14 mouse cellular contexts compared by ENCODE assay signal in genomic region chr2:165398164-165398785, GRCm38 (mm10). TPM values are rescaled to one million over a fixed set of nuclear protein-coding genes. Genes with fewer than 3 reads are reported as not detected.
A peak's percentile ranks its signal among the peaks of the same experiment; 100 is the strongest.
DNase-seq lines count a peak whose midpoint lies in the region; ATAC-seq and TF ChIP-seq lines count a peak whose summit lies in the region.
"Had no signal": no experiment of that assay in that cellular context is flagged by ENCODE, and none has a peak within 500 bp of the region (broad histone marks: within the 10 kb centered on the region; RNA-seq: fewer than 3 reads in every experiment).

No protein-coding gene starts in this region.

- no peaks in the 10 kb centered on the region for H3K27me3 ChIP-seq in forebrain, postnatal 0 days (ENCODE audit: insufficient read depth, low read length)
- H3K27me3 ChIP-seq in forebrain, embryonic 12.5 days: no peaks in the 10 kb centered on the region; the same call in 1 of the 2 replicates
- H3K27me3 ChIP-seq in E14TG2a.4 (ENCODE audit: insufficient read depth, low read length): peaks cover 16% of the 10 kb centered on the region
- peaks cover 2% of the 10 kb centered on the region; the same call in 1 of the 2 replicates for H3K27me3 ChIP-seq in hindbrain, embryonic 12.5 days
- H3K27me3 ChIP-seq: heart, embryonic 15.5 days; lung, embryonic 15.5 days had no signal

- no peaks in the 10 kb centered on the region for H3K4me1 ChIP-seq in forebrain, postnatal 0 days (ENCODE audit: insufficient read depth)
- H3K4me1 ChIP-seq in forebrain, embryonic 12.5 days: peaks cover 16% of the 10 kb centered on the region
- H3K4me1 ChIP-seq in E14TG2a.4 (replicated peaks; ENCODE audit: low read depth, low read length): peaks cover 60% of the 10 kb centered on the region
- peaks cover 23% of the 10 kb centered on the region for H3K4me1 ChIP-seq in hindbrain, embryonic 12.5 days

- H3K36me3 ChIP-seq in forebrain, postnatal 0 days (ENCODE audit: insufficient read depth): no peaks in the 10 kb centered on the region
- no peaks in the 10 kb centered on the region for H3K36me3 ChIP-seq in forebrain, embryonic 12.5 days (replicated peaks)
- no peaks in the 10 kb centered on the region for H3K36me3 ChIP-seq in E14TG2a.4 (ENCODE audit: insufficient read depth, low read length)
- H3K36me3 ChIP-seq in hindbrain, embryonic 12.5 days: no peaks in the 10 kb centered on the region
- H3K36me3 ChIP-seq: heart, embryonic 15.5 days; lung, embryonic 15.5 days had no signal

- H3K4me2 ChIP-seq in forebrain, postnatal 0 days (ENCODE audit: low read depth): no peak overlapping the region
- no peak overlapping the region for H3K4me2 ChIP-seq in forebrain, embryonic 12.5 days
- no peak overlapping the region for H3K4me2 ChIP-seq in hindbrain, embryonic 12.5 days (replicated peaks)
- H3K4me2 ChIP-seq: heart, embryonic 15.5 days; lung, embryonic 15.5 days had no signal

- ATAC-seq in forebrain, postnatal 0 days: peak; percentile 54; the same call in 1 of the 2 replicates
- no peak for ATAC-seq in forebrain, embryonic 12.5 days (ENCODE audit: low FRiP score)
- 0 out of 2 replicates have a peak, but pooled peaks have one; percentile 26 for ATAC-seq in hindbrain, embryonic 12.5 days (ENCODE audit: low FRiP score)
- ATAC-seq in erythroblast, adult 5-6 weeks (replicated peaks; ENCODE audit: low FRiP score, poor library complexity, severe bottlenecking): no peak
- ATAC-seq: intestine, embryonic 16.5 days had no signal

- no peak overlapping the region for H3K4me3 ChIP-seq in forebrain, postnatal 0 days (ENCODE audit: low read depth, low read length)
- H3K4me3 ChIP-seq in forebrain, embryonic 12.5 days (replicated peaks): no peak overlapping the region
- peak overlapping the region; percentile 72 for H3K4me3 ChIP-seq in E14TG2a.4 (replicated peaks; ENCODE audit: low read length)
- no peak overlapping the region for H3K4me3 ChIP-seq in hindbrain, embryonic 12.5 days
- H3K4me3 ChIP-seq: heart, embryonic 15.5 days; lung, embryonic 15.5 days had no signal

- no peak overlapping the region for H3K27ac ChIP-seq in forebrain, postnatal 0 days (ENCODE audit: low read depth, low read length)
- H3K27ac ChIP-seq in forebrain, embryonic 12.5 days: no peak overlapping the region
- peak overlapping the region; percentile 77; the same call in 1 of the 2 replicates for H3K27ac ChIP-seq in hindbrain, embryonic 12.5 days
- H3K27ac ChIP-seq: heart, embryonic 15.5 days; lung, embryonic 15.5 days had no signal

- WGBS in forebrain, postnatal 0 days: 55% methylated on average over 15 of the region's 15 CpGs
- 51% methylated on average over 15 of the region's 15 CpGs for WGBS in forebrain, embryonic 12.5 days
- 53% methylated on average over 15 of the region's 15 CpGs for WGBS in hindbrain, embryonic 12.5 days

- no peak overlapping the region for H3K9ac ChIP-seq in forebrain, postnatal 0 days
- H3K9ac ChIP-seq in forebrain, embryonic 12.5 days: no peak overlapping the region
- H3K9ac ChIP-seq in hindbrain, embryonic 12.5 days: no peak overlapping the region
- H3K9ac ChIP-seq: heart, embryonic 15.5 days; lung, embryonic 15.5 days had no signal

- H3K9me3 ChIP-seq in forebrain, postnatal 0 days (ENCODE audit: low read length): no peaks in the 10 kb centered on the region
- 0 out of 2 replicates have a peak, but pooled peaks cover 2% of the 10 kb centered on the region for H3K9me3 ChIP-seq in forebrain, embryonic 12.5 days
- peaks cover 4% of the 10 kb centered on the region; the same call in 1 of the 2 replicates for H3K9me3 ChIP-seq in E14TG2a.4 (ENCODE audit: low read length)
- H3K9me3 ChIP-seq in hindbrain, embryonic 12.5 days (replicated peaks): 0 out of 2 replicates have a peak, but pooled peaks cover 2% of the 10 kb centered on the region
- H3K9me3 ChIP-seq: heart, embryonic 15.5 days; lung, embryonic 15.5 days had no signal

- TF ChIP-seq CTCF in forebrain, postnatal 0 days (IDR thresholded peaks at IDR 0.05; ENCODE audit: low read depth): no peak
- no peak for TF ChIP-seq CTCF in E14TG2a.4 (conservative IDR thresholded peaks at IDR 0.05; ENCODE audit: low read length)

- DNase-seq in forebrain, postnatal 0 days: no peak
- DNase-seq in ZHBTc4 (ENCODE audit: low read depth, low spot score): peak; percentile 88
- DNase-seq in thymus, postnatal 10 days (ENCODE audit: low spot score in 2 of 2): no peak
- DNase-seq in kidney, postnatal 36 days: no peak

RNA-seq across cellular contexts. Expression of gene Ocstamp, which starts 1.9 kb away (rescaled TPM):
- not detected in 2 replicates for total RNA-seq in forebrain, postnatal 0 days (2014; rRNA removed)
- polyA plus RNA-seq in forebrain, postnatal 0 days (2015; fragmentation: Nextera tagmentation; extraction: Ambion mirVana): not detected in 2 replicates
- 0.06 TPM in 1 of 2 replicates, not detected in the other for polyA plus RNA-seq in forebrain, embryonic 12.5 days (2016; fragmentation: Nextera tagmentation; extraction: Ambion mirVana)
- 0.05 TPM in 1 of 2 replicates, not detected in the other for polyA plus RNA-seq in hindbrain, embryonic 12.5 days (2016; fragmentation: Nextera tagmentation; extraction: Ambion mirVana)
- total RNA-seq in erythroblast, adult 5-6 weeks (2015; ENCODE audit: low replicate concordance): not detected in 2 replicates
- total RNA-seq in erythroblast, adult 5-6 weeks (2017; ENCODE audit: low replicate concordance): 0.42 TPM in 1 of 2 replicates, not detected in the other
- total RNA-seq: left cerebral cortex, postnatal 14 days had no signal
- polyA plus RNA-seq: lung, embryonic 15.5 days had no signal

RNA-seq across cellular contexts. Expression of gene Zfp334, which starts 10.2 kb away (rescaled TPM):
- total RNA-seq in forebrain, postnatal 0 days (2014; rRNA removed): 16.7 and 22.4 TPM in 2 replicates
- 2.8 and 4.6 TPM in 2 replicates for polyA plus RNA-seq in forebrain, postnatal 0 days (2015; fragmentation: Nextera tagmentation; extraction: Ambion mirVana)
- 22.9 and 24.0 TPM in 2 replicates for polyA plus RNA-seq in forebrain, embryonic 12.5 days (2016; fragmentation: Nextera tagmentation; extraction: Ambion mirVana)
- 20.0 and 21.1 TPM in 2 replicates for polyA plus RNA-seq in hindbrain, embryonic 12.5 days (2016; fragmentation: Nextera tagmentation; extraction: Ambion mirVana)
- total RNA-seq in erythroblast, adult 5-6 weeks (2015; ENCODE audit: low replicate concordance): not detected in 2 replicates
- not detected in 2 replicates for total RNA-seq in erythroblast, adult 5-6 weeks (2017; ENCODE audit: low replicate concordance)

RNA-seq across cellular contexts. Expression of gene Zfp663, which starts 29.7 kb away (rescaled TPM):
- total RNA-seq in forebrain, postnatal 0 days (2014; rRNA removed): 3.2 and 14.4 TPM in 2 replicates
- 2.1 and 3.3 TPM in 2 replicates for polyA plus RNA-seq in forebrain, postnatal 0 days (2015; fragmentation: Nextera tagmentation; extraction: Ambion mirVana)
- 6.8 and 6.9 TPM in 2 replicates for polyA plus RNA-seq in forebrain, embryonic 12.5 days (2016; fragmentation: Nextera tagmentation; extraction: Ambion mirVana)
- polyA plus RNA-seq in hindbrain, embryonic 12.5 days (2016; fragmentation: Nextera tagmentation; extraction: Ambion mirVana): 5.5 and 6.6 TPM in 2 replicates
- total RNA-seq in erythroblast, adult 5-6 weeks (2015; ENCODE audit: low replicate concordance): not detected in 2 replicates
- total RNA-seq in erythroblast, adult 5-6 weeks (2017; ENCODE audit: low replicate concordance): not detected in 2 replicates
- total RNA-seq: adrenal gland, postnatal 14 days had no signal
- polyA plus RNA-seq: large intestine, adult 2 months had no signal

Comparison
In these comparisons a context has a peak if more than half of its experiments do, and no peak if none do; other contexts are left out.
1. ATAC-seq: peak in forebrain, postnatal 0 days (single experiment) and hindbrain, embryonic 12.5 days (single experiment); none in forebrain, embryonic 12.5 days (single experiment) and erythroblast, adult 5-6 weeks (single experiment).